Mouse (Mus musculus) forebrain, embryonic 13.5 days (tissue): ENCODE data around the gene Gm10778. TPM values are rescaled to one million over a fixed set of nuclear protein-coding genes. Genes with fewer than 3 reads are reported as not detected.

ENCODE experiments used
- ATAC-seq: fragments of 200-750 bp; cut with Nextera tagmentation; 2 replicates; pipeline ENCODE4 v1.8.0; 2017
- H3K27ac ChIP-seq: fragments of 300-500 bp; sonication (generic); 2 replicates; pipeline ENCODE4 v1.5.1; 2015; ENCODE audit warnings: inconsistent platforms, mild to moderate bottlenecking, moderate library complexity
- H3K27me3 ChIP-seq: fragments of 300-500 bp; sonication (generic); 2 replicates; pipeline ENCODE4 v1.6.1; 2015; ENCODE audit warnings: mild to moderate bottlenecking, inconsistent platforms
- H3K36me3 ChIP-seq: fragments of 300-500 bp; sonication (generic); 2 replicates; pipeline ENCODE4 v1.6.1; 2015; ENCODE audit warnings: mild to moderate bottlenecking, inconsistent platforms; ENCODE audit not compliant: poor library complexity, severe bottlenecking
- H3K4me1 ChIP-seq: fragments of 300-500 bp; sonication (generic); 2 replicates; pipeline ENCODE4 v1.6.1; 2015; ENCODE audit warnings: inconsistent platforms
- H3K4me2 ChIP-seq: fragments of 300-500 bp; sonication (generic); 2 replicates; pipeline ENCODE4 v1.6.1; 2015; ENCODE audit warnings: inconsistent platforms, mild to moderate bottlenecking, moderate library complexity
- H3K4me3 ChIP-seq: fragments of 300-500 bp; sonication (generic); 2 replicates; pipeline ENCODE4 v1.5.1; 2015; ENCODE audit warnings: mild to moderate bottlenecking, inconsistent platforms
- H3K9ac ChIP-seq: fragments of 300-500 bp; sonication (generic); 2 replicates; pipeline ENCODE4 v1.6.1; 2015; ENCODE audit warnings: mild to moderate bottlenecking, inconsistent platforms
- H3K9me3 ChIP-seq: fragments of 300-500 bp; sonication (generic); replicated peaks from 2 replicates; pipeline ENCODE4 v1.6.1; 2016; ENCODE audit warnings: inconsistent platforms
- WGBS: fragments of 180-500 bp; shearing (Covaris S2); methylation state at CpG from one replicate; pipeline ENCODE4 v1.1.7; 2015; 5-methylcytosine and 5-hydroxymethylcytosine counted together
- polyA plus RNA-seq: library from polyadenylated mRNA; unstranded; fragments of >200 nt; fragmentation: Nextera tagmentation; extraction: Ambion mirVana; gene quantifications from 2 replicates; pipeline ENCODE4 v1.2.1, GENCODE M21; 2015

The Gm10778 gene
- polyA plus RNA-seq, 1 experiment from 2014 or later, result 5.6 TPM

GRCm38 (mm10) chr10:81608308-81608707 lies 40.6 kb upstream of the Gm10778 start:
- Histone ChIP-seq H3K9ac (no peak overlapping the region), H3K27me3 (0 out of 2 replicates have a peak, but pooled peaks cover 3% of the 10 kb centered on the region), H3K4me2 (no peak overlapping the region), H3K36me3 (peaks cover 8% of the 10 kb centered on the region), H3K9me3 (no peaks in the 10 kb centered on the region), H3K4me1 (peaks cover 20% of the 10 kb centered on the region), H3K4me3 (no peak overlapping the region), H3K27ac (no peak overlapping the region)
- no peak for ATAC-seq
- 89% methylated on average over 1 of the region's 1 CpGs for WGBS

- peaks cover 8% of the 10 kb centered on the region for H3K36me3 ChIP-seq
- 65% methylated on average over 3 of the region's 3 CpGs for WGBS
- no peak for ATAC-seq
- H3K4me2 ChIP-seq, result no peak overlapping the region
- no peak overlapping the region for H3K4me3 ChIP-seq
- 0 out of 2 replicates have a peak, but pooled peaks cover 3% of the 10 kb centered on the region for H3K27me3 ChIP-seq
- H3K27ac ChIP-seq, result no peak overlapping the region
- H3K9ac ChIP-seq, result no peak overlapping the region
- no peaks in the 10 kb centered on the region for H3K4me1 ChIP-seq
- H3K9me3 ChIP-seq, result no peaks in the 10 kb centered on the region
Observed at GRCm38 (mm10) chr10:81612779-81613178, 36.1 kb upstream of the Gm10778 start.

GRCm38 (mm10) chr10:81615486-81615885 lies 33.4 kb upstream of the Gm10778 start:
- Histone ChIP-seq H3K27ac (no peak overlapping the region), H3K4me2 (no peak overlapping the region), H3K4me3 (no peak overlapping the region), H3K27me3 (0 out of 2 replicates have a peak, but pooled peaks cover 3% of the 10 kb centered on the region), H3K9me3 (no peaks in the 10 kb centered on the region), H3K4me1 (no peaks in the 10 kb centered on the region), H3K9ac (no peak overlapping the region), H3K36me3 (peaks cover 6% of the 10 kb centered on the region)
- WGBS, result 66% methylated on average over 6 of the region's 6 CpGs
- ATAC-seq, result no peak

GRCm38 (mm10) chr10:81619976-81620375 lies 28.9 kb upstream of the Gm10778 start:
- Histone ChIP-seq H3K4me3 (no peak overlapping the region), H3K4me1 (no peaks in the 10 kb centered on the region), H3K9me3 (no peaks in the 10 kb centered on the region), H3K9ac (no peak overlapping the region), H3K4me2 (no peak overlapping the region), H3K27me3 (no peaks in the 10 kb centered on the region), H3K27ac (no peak overlapping the region), H3K36me3 (peaks cover 48% of the 10 kb centered on the region)
- no peak for ATAC-seq
- WGBS, result 92% methylated on average over 5 of the region's 5 CpGs

- ATAC-seq, result no peak
- Histone ChIP-seq H3K36me3 (peaks cover 55% of the 10 kb centered on the region), H3K4me1 (no peaks in the 10 kb centered on the region), H3K4me3 (no peak overlapping the region), H3K27ac (no peak overlapping the region), H3K4me2 (no peak overlapping the region), H3K27me3 (no peaks in the 10 kb centered on the region), H3K9ac (no peak overlapping the region), H3K9me3 (no peaks in the 10 kb centered on the region)
- 70% methylated on average over 9 of the region's 9 CpGs for WGBS
Observed at GRCm38 (mm10) chr10:81620786-81621185, 28.1 kb upstream of the Gm10778 start.

- Histone ChIP-seq H3K27ac (no peak overlapping the region), H3K4me1 (peaks cover 18% of the 10 kb centered on the region), H3K4me3 (no peak overlapping the region), H3K4me2 (no peak overlapping the region), H3K9me3 (no peaks in the 10 kb centered on the region), H3K36me3 (peaks cover 55% of the 10 kb centered on the region), H3K27me3 (0 out of 2 replicates have a peak, but pooled peaks cover under 1% of the 10 kb centered on the region), H3K9ac (no peak overlapping the region)
- no peak for ATAC-seq
- WGBS, result 67% methylated on average over 8 of the region's 8 CpGs
Observed at GRCm38 (mm10) chr10:81623441-81623840, 25.4 kb upstream of the Gm10778 start.

- peak; percentile 8; the same call in 1 of the 2 replicates for ATAC-seq
- peaks cover 18% of the 10 kb centered on the region for H3K4me1 ChIP-seq
- H3K9me3 ChIP-seq, result no peaks in the 10 kb centered on the region
- peaks cover 41% of the 10 kb centered on the region for H3K36me3 ChIP-seq
- peak overlapping the region; percentile 88 for H3K4me2 ChIP-seq
- 91% methylated on average over 22 of the region's 22 CpGs for WGBS
- H3K4me3 ChIP-seq, result peak overlapping the region; percentile 78
- peak overlapping the region; percentile 88 for H3K9ac ChIP-seq
- peak overlapping the region; percentile 88; the same call in 1 of the 2 replicates for H3K27ac ChIP-seq
- H3K27me3 ChIP-seq, result 0 out of 2 replicates have a peak, but pooled peaks cover 3% of the 10 kb centered on the region
Observed at GRCm38 (mm10) chr10:81626101-81626993, 22.5 kb upstream of the Gm10778 start.

GRCm38 (mm10) chr10:81626994-81627835 lies 21.6 kb upstream of the Gm10778 start, which contains the start of gene Sirt6:
Sirt6 (minus strand) TSS chr10:81627797.
- Histone ChIP-seq H3K36me3 (peaks cover 33% of the 10 kb centered on the region), H3K9ac (peak within 1 kb of the TSS; percentile 88), H3K9me3 (no peaks in the 10 kb centered on the region), H3K27me3 (0 out of 2 replicates have a peak, but pooled peaks cover 3% of the 10 kb centered on the region), H3K4me2 (peak within 1 kb of the TSS; percentile 88), H3K4me1 (peaks cover 18% of the 10 kb centered on the region), H3K4me3 (peak within 1 kb of the TSS; percentile 78), H3K27ac (peak within 1 kb of the TSS; percentile 88)
- 6% methylated on average over 40 of the region's 40 CpGs for WGBS
- ATAC-seq, result peak; percentile 93

- peak overlapping the region; percentile 88 for H3K4me2 ChIP-seq
- peak overlapping the region; percentile 88 for H3K27ac ChIP-seq
- peak overlapping the region; percentile 78 for H3K4me3 ChIP-seq
- peak; percentile 54 for ATAC-seq
- WGBS, result 65% methylated on average over 7 of the region's 7 CpGs
- H3K36me3 ChIP-seq, result peaks cover 27% of the 10 kb centered on the region
- H3K9ac ChIP-seq, result peak overlapping the region; percentile 88
- H3K27me3 ChIP-seq, result 0 out of 2 replicates have a peak, but pooled peaks cover 3% of the 10 kb centered on the region
- no peaks in the 10 kb centered on the region for H3K9me3 ChIP-seq
- peaks cover 18% of the 10 kb centered on the region for H3K4me1 ChIP-seq
Observed at GRCm38 (mm10) chr10:81627836-81628220, 21.0 kb upstream of the Gm10778 start.

- H3K9ac ChIP-seq, result peak within 1 kb of the TSS; percentile 88
- H3K36me3 ChIP-seq, result peaks cover 23% of the 10 kb centered on the region
- peaks cover 20% of the 10 kb centered on the region for H3K4me1 ChIP-seq
- H3K27me3 ChIP-seq, result 0 out of 2 replicates have a peak, but pooled peaks cover 3% of the 10 kb centered on the region
- H3K27ac ChIP-seq, result peak within 1 kb of the TSS; percentile 88
- peak within 1 kb of the TSS; percentile 78 for H3K4me3 ChIP-seq
- H3K9me3 ChIP-seq, result no peaks in the 10 kb centered on the region
- H3K4me2 ChIP-seq, result peak within 1 kb of the TSS; percentile 88
- 88% methylated on average over 16 of the region's 16 CpGs for WGBS
- no peak for ATAC-seq
Observed at GRCm38 (mm10) chr10:81628390-81628789, 20.5 kb upstream of the Gm10778 start, which contains the start of gene Ankrd24. Ankrd24 (plus strand) TSS chr10:81628540.

- Histone ChIP-seq H3K4me2 (peak overlapping the region; percentile 71), H3K27me3 (peaks cover 10% of the 10 kb centered on the region; the same call in 1 of the 2 replicates), H3K9ac (peak overlapping the region; percentile 68), H3K9me3 (no peaks in the 10 kb centered on the region), H3K4me3 (peak overlapping the region; percentile 43), H3K4me1 (peaks cover 10% of the 10 kb centered on the region), H3K27ac (no peak overlapping the region), H3K36me3 (no peaks in the 10 kb centered on the region)
- ATAC-seq, result peak; percentile 92
- WGBS, result 3% methylated on average over 37 of the region's 37 CpGs
Observed at GRCm38 (mm10) chr10:81633253-81634099, 15.4 kb upstream of the Gm10778 start.
